ENCODE assay signal across 16 mouse cellular contexts in the genomic region with DNA sequence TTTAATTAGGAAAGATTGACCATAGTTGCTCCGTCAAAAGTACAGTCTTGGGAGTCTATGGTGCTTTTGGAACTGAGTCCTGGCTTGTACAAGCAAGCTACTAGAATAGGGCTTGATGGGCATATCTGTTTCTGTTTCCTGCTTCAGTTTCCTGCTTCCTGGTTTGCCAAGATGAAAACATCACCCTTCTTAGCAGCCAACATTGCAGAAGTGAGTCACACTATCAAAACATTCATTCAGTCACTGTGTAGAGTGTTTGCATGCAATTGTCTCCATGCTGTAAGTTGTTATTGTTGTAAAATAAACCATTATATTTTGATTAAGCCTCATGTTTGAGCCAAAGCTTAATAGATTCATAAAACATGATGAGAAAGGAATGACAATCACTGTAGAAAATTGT.
"Had no signal": no experiment of that assay in that cellular context is flagged by ENCODE, and none has a peak within 500 bp of the region (broad histone marks: within the 10 kb centered on the region; RNA-seq: fewer than 3 reads in every experiment).

No protein-coding gene starts in this region.

- H3K27me3 ChIP-seq: liver, embryonic 13.5 days; liver, embryonic 15.5 days; megakaryocyte, embryonic 14.5 days; midbrain, embryonic 13.5 days; midbrain, embryonic 15.5 days; neural tube, embryonic 12.5 days; stomach, embryonic 15.5 days had no signal

- H3K36me3 ChIP-seq: liver, embryonic 13.5 days; liver, embryonic 15.5 days; midbrain, embryonic 13.5 days; midbrain, embryonic 15.5 days; neural tube, embryonic 12.5 days; stomach, embryonic 15.5 days had no signal

- DNase-seq: liver, embryonic 13.5 days; liver, postnatal 0 days; lung, embryonic 14.5 days; right cerebral cortex, postnatal 14 days; thymus, adult 2 months; thymus, postnatal 25 days; thymus, postnatal 4 days had no signal

- H3K27ac ChIP-seq: liver, embryonic 13.5 days; liver, embryonic 15.5 days; macrophage; midbrain, embryonic 13.5 days; midbrain, embryonic 15.5 days; neural tube, embryonic 12.5 days; stomach, embryonic 15.5 days; stomach, postnatal 0 days had no signal

- H3K9me3 ChIP-seq: liver, embryonic 13.5 days; liver, embryonic 15.5 days; megakaryocyte, embryonic 14.5 days; midbrain, embryonic 13.5 days; midbrain, embryonic 15.5 days; neural tube, embryonic 12.5 days; stomach, embryonic 15.5 days had no signal

- H3K4me3 ChIP-seq: liver, embryonic 13.5 days; liver, embryonic 15.5 days; megakaryocyte, embryonic 14.5 days; midbrain, embryonic 13.5 days; midbrain, embryonic 15.5 days; neural tube, embryonic 12.5 days; stomach, embryonic 15.5 days had no signal

- ATAC-seq: liver, postnatal 0 days; midbrain, embryonic 13.5 days; midbrain, embryonic 15.5 days had no signal

- H3K4me1 ChIP-seq: liver, embryonic 13.5 days; liver, embryonic 15.5 days; megakaryocyte, embryonic 14.5 days; midbrain, embryonic 13.5 days; midbrain, embryonic 15.5 days; neural tube, embryonic 12.5 days; stomach, embryonic 15.5 days had no signal

- H3K9ac ChIP-seq: liver, embryonic 13.5 days; liver, embryonic 15.5 days; liver, postnatal 0 days; lung, embryonic 14.5 days; midbrain, embryonic 13.5 days; midbrain, embryonic 15.5 days; neural tube, embryonic 12.5 days; stomach, embryonic 15.5 days had no signal

- H3K4me2 ChIP-seq: liver, embryonic 13.5 days; liver, embryonic 15.5 days; lung, embryonic 14.5 days; midbrain, embryonic 11.5 days; midbrain, embryonic 13.5 days; midbrain, embryonic 15.5 days; neural tube, embryonic 12.5 days; stomach, embryonic 15.5 days had no signal
